Mouse (Mus musculus) erythroblast, embryonic 14.5 days (primary cell): ENCODE measurements around the gene Gm43517.

Experiments
- GATA1 ChIP-seq: IDR thresholded peaks from 2 replicates; pipeline ENCODE4 v1.6.1; 2012; ENCODE audit warnings: low read length, inconsistent platforms, mixed read lengths
- TAL1 ChIP-seq: IDR thresholded peaks from 3 replicates; pipeline ENCODE4 v1.6.1; 2012; ENCODE audit warnings: low read length, inconsistent platforms, mixed read lengths

- TF ChIP-seq TAL1 (no peak), GATA1 (no peak)
These were observed 9.9 kb downstream of the Gm43517 start for GRCm38 (mm10) chr12:49394836-49395235.
